Mouse (Mus musculus): ENCODE data around the gene Fbxl14. TPM values are rescaled to one million over a fixed set of nuclear protein-coding genes. Genes with fewer than 3 reads are reported as not detected.

The Fbxl14 gene
- polyA plus RNA-seq, 1 experiment = 30.9 TPM

Other genes with a start within 250 kb of the Fbxl14 start
- 3.3 and 4.1 TPM in 2 replicates for gene Cacna2d4, start 243.1 kb upstream of the Fbxl14 start, polyA plus RNA-seq (2012; rRNA removed)
- 55.9 and 56.7 TPM in 2 replicates for gene Lrtm2, start 148.9 kb upstream of the Fbxl14 start, polyA plus RNA-seq (2012; rRNA removed)
- gene Adipor2, start 62.0 kb upstream of the Fbxl14 start, polyA plus RNA-seq (2012; rRNA removed) = 32.5 and 36.8 TPM in 2 replicates
- gene Wnt5b, start 64.7 kb downstream of the Fbxl14 start, polyA plus RNA-seq (2012; rRNA removed) = 2.1 and 2.8 TPM in 2 replicates

Data from frontal cortex, adult 2 months (tissue).